Mouse (Mus musculus): Measurements from ENCODE around the gene Xxylt1. TPM values are rescaled to one million over a fixed set of nuclear protein-coding genes. Genes with fewer than 3 reads are reported as not detected.

Xxylt1 gene
- polyA plus RNA-seq, 1 experiment, result 2.7 TPM

GRCm38 (mm10) chr16:31069211-31070166 lies 11.7 kb downstream of the Xxylt1 start:
- 48% methylated on average over 14 of the region's 14 CpGs for WGBS
- no peak for TF ChIP-seq POLR2A (IDR thresholded peaks at IDR 0.05; ENCODE audit: borderline replicate concordance, control insufficient read depth, low read depth, low read length)
- no peak for TF ChIP-seq CTCF (IDR thresholded peaks at IDR 0.05; ENCODE audit: control insufficient read depth, insufficient read depth, low read length)
- H3K4me1 ChIP-seq (ENCODE audit: control insufficient read depth, insufficient read depth, low read length), result peaks cover 16% of the 10 kb centered on the region
- no peak overlapping the region for H3K4me3 ChIP-seq (replicated peaks; ENCODE audit: control insufficient read depth, low read depth, low read length)
- H3K27ac ChIP-seq (ENCODE audit: control insufficient read depth, insufficient read depth, low read depth, low read length, poor library complexity), result peak overlapping the region; percentile 8; the same call in 1 of the 2 replicates

- Histone ChIP-seq H3K27ac (ENCODE audit: control insufficient read depth, insufficient read depth, low read depth, low read length, poor library complexity) (no peak overlapping the region), H3K4me3 (replicated peaks; ENCODE audit: control insufficient read depth, low read depth, low read length) (no peak overlapping the region), H3K4me1 (ENCODE audit: control insufficient read depth, insufficient read depth, low read length) (peaks cover 16% of the 10 kb centered on the region)
- no peak for TF ChIP-seq POLR2A (IDR thresholded peaks at IDR 0.05; ENCODE audit: borderline replicate concordance, control insufficient read depth, low read depth, low read length)
- no peak for TF ChIP-seq CTCF (IDR thresholded peaks at IDR 0.05; ENCODE audit: control insufficient read depth, insufficient read depth, low read length)
- WGBS, result 73% methylated on average over 7 of the region's 7 CpGs
These were observed 13.0 kb downstream of the Xxylt1 start for GRCm38 (mm10) chr16:31068280-31068679.

- peaks cover 16% of the 10 kb centered on the region for H3K4me1 ChIP-seq (ENCODE audit: control insufficient read depth, insufficient read depth, low read length)
- peak overlapping the region; percentile 86 for H3K27ac ChIP-seq (ENCODE audit: control insufficient read depth, insufficient read depth, low read depth, low read length, poor library complexity)
- 11% methylated on average over 15 of the region's 15 CpGs for WGBS
- TF ChIP-seq CTCF (IDR thresholded peaks at IDR 0.05; ENCODE audit: control insufficient read depth, insufficient read depth, low read length) (no peak), POLR2A (IDR thresholded peaks at IDR 0.05; ENCODE audit: borderline replicate concordance, control insufficient read depth, low read depth, low read length) (no peak)
- peak overlapping the region; percentile 4 for H3K4me3 ChIP-seq (replicated peaks; ENCODE audit: control insufficient read depth, low read depth, low read length)
These were observed 14.7 kb downstream of the Xxylt1 start for GRCm38 (mm10) chr16:31066344-31067098.

- Histone ChIP-seq H3K4me1 (ENCODE audit: control insufficient read depth, insufficient read depth, low read length) (peaks cover 14% of the 10 kb centered on the region), H3K4me3 (replicated peaks; ENCODE audit: control insufficient read depth, low read depth, low read length) (no peak overlapping the region), H3K27ac (ENCODE audit: control insufficient read depth, insufficient read depth, low read depth, low read length, poor library complexity) (peak overlapping the region; percentile 39)
- WGBS, result 40% methylated on average over 6 of the region's 6 CpGs
- TF ChIP-seq POLR2A (IDR thresholded peaks at IDR 0.05; ENCODE audit: borderline replicate concordance, control insufficient read depth, low read depth, low read length) (no peak), CTCF (IDR thresholded peaks at IDR 0.05; ENCODE audit: control insufficient read depth, insufficient read depth, low read length) (no peak)
These were observed 16.4 kb downstream of the Xxylt1 start for GRCm38 (mm10) chr16:31064782-31065181.

- no peak overlapping the region for H3K4me3 ChIP-seq (replicated peaks; ENCODE audit: control insufficient read depth, low read depth, low read length)
- H3K4me1 ChIP-seq (ENCODE audit: control insufficient read depth, insufficient read depth, low read length), result peaks cover 9% of the 10 kb centered on the region
- H3K27ac ChIP-seq (ENCODE audit: control insufficient read depth, insufficient read depth, low read depth, low read length, poor library complexity), result no peak overlapping the region
- TF ChIP-seq CTCF (IDR thresholded peaks at IDR 0.05; ENCODE audit: control insufficient read depth, insufficient read depth, low read length) (no peak), POLR2A (IDR thresholded peaks at IDR 0.05; ENCODE audit: borderline replicate concordance, control insufficient read depth, low read depth, low read length) (no peak)
- 62% methylated on average over 3 of the region's 3 CpGs for whole genome bisulfite sequencing
These were observed 18.3 kb downstream of the Xxylt1 start for GRCm38 (mm10) chr16:31062918-31063317.

GRCm38 (mm10) chr16:31061246-31061880 lies 19.9 kb downstream of the Xxylt1 start:
- TF ChIP-seq POLR2A (IDR thresholded peaks at IDR 0.05; ENCODE audit: borderline replicate concordance, control insufficient read depth, low read depth, low read length) (no peak), CTCF (IDR thresholded peaks at IDR 0.05; ENCODE audit: control insufficient read depth, insufficient read depth, low read length) (no peak)
- H3K4me3 ChIP-seq (replicated peaks; ENCODE audit: control insufficient read depth, low read depth, low read length), result no peak overlapping the region
- WGBS, result 82% methylated on average over 11 of the region's 11 CpGs
- no peak overlapping the region for H3K27ac ChIP-seq (ENCODE audit: control insufficient read depth, insufficient read depth, low read depth, low read length, poor library complexity)
- peaks cover 6% of the 10 kb centered on the region for H3K4me1 ChIP-seq (ENCODE audit: control insufficient read depth, insufficient read depth, low read length)

GRCm38 (mm10) chr16:31060714-31061113 lies 20.5 kb downstream of the Xxylt1 start:
- Histone ChIP-seq H3K4me1 (ENCODE audit: control insufficient read depth, insufficient read depth, low read length) (peaks cover 3% of the 10 kb centered on the region), H3K27ac (ENCODE audit: control insufficient read depth, insufficient read depth, low read depth, low read length, poor library complexity) (no peak overlapping the region), H3K4me3 (replicated peaks; ENCODE audit: control insufficient read depth, low read depth, low read length) (no peak overlapping the region)
- TF ChIP-seq POLR2A (IDR thresholded peaks at IDR 0.05; ENCODE audit: borderline replicate concordance, control insufficient read depth, low read depth, low read length), result no peak
- TF ChIP-seq CTCF (IDR thresholded peaks at IDR 0.05; ENCODE audit: control insufficient read depth, insufficient read depth, low read length), result no peak
- 87% methylated on average over 13 of the region's 13 CpGs for WGBS
